Mouse (Mus musculus): ENCODE results near the gene Smc1a. TPM values are rescaled to one million over a fixed set of nuclear protein-coding genes. Genes with fewer than 3 reads are reported as not detected.

Smc1a gene
- polyA plus RNA-seq, 1 experiment = 3.4 TPM

DNA sequence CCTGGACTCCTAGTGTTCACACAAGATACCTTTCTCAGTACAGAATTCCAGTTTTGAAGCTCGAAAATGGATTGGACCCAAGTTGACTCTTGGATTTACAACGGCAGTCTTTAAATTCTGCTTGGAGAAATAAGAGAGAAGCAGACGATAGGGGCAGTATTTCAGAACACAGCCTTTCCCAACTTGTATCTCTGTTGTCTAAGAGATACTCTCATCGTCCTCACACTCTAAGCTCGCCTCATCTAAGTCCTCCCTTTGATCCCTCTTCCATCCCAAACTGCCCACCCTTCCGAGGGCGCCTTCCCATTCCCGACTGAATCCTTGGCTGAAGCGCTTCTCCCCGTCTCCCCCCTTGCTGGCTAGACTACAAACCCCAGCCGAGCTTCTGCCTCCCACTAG lies 477 bp upstream of the Smc1a start:
- Histone ChIP-seq H3K4me1 (ENCODE audit: control insufficient read depth, insufficient read depth, low read length) (no peaks in the 10 kb centered on the region), H3K27me3 (ENCODE audit: control insufficient read depth, insufficient read depth, low read length) (no peaks in the 10 kb centered on the region), H3K36me3 (ENCODE audit: control insufficient read depth, insufficient read depth, low read length) (no peaks in the 10 kb centered on the region), H3K4me3 (ENCODE audit: control insufficient read depth, low read depth, low read length) (peak overlapping the region; percentile 98), H3K27ac (ENCODE audit: control insufficient read depth, insufficient read depth, low read depth, low read length) (peak overlapping the region; percentile 87)
- TF ChIP-seq POLR2A (IDR thresholded peaks at IDR 0.05; ENCODE audit: control insufficient read depth, low read depth, low read length) (no peak), CTCF (IDR thresholded peaks at IDR 0.05; ENCODE audit: control insufficient read depth, insufficient read depth, insufficient replicate concordance, low read depth, low read length) (no peak)

DNA sequence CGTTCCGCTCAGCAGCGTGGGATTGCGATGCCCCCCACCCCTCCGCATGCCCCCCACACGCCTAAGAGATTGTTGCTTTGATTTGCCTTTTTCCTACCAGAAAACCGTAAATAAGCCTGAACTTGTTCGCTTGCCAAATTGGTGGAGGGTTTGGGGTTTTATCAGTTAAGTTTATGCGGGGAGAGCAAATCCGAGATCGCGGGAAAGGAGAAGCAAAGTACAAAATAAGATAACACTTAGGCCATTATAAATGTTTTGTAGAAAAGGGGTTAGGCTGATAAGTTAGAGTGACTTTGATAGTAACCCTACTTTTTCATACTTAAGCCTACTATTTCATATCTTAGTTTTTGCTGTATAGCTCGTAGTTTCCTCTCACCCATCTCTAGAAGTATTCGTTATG lies 958 bp downstream of the Smc1a start:
- Histone ChIP-seq H3K4me1 (ENCODE audit: control insufficient read depth, insufficient read depth, low read length) (no peaks in the 10 kb centered on the region), H3K36me3 (ENCODE audit: control insufficient read depth, insufficient read depth, low read length) (no peaks in the 10 kb centered on the region), H3K27ac (ENCODE audit: control insufficient read depth, insufficient read depth, low read depth, low read length) (no peak overlapping the region), H3K4me3 (ENCODE audit: control insufficient read depth, low read depth, low read length) (peak overlapping the region; percentile 98), H3K27me3 (ENCODE audit: control insufficient read depth, insufficient read depth, low read length) (no peaks in the 10 kb centered on the region)
- no peak for TF ChIP-seq CTCF (IDR thresholded peaks at IDR 0.05; ENCODE audit: control insufficient read depth, insufficient read depth, insufficient replicate concordance, low read depth, low read length)
- no peak for TF ChIP-seq POLR2A (IDR thresholded peaks at IDR 0.05; ENCODE audit: control insufficient read depth, low read depth, low read length)

- H3K36me3 ChIP-seq (ENCODE audit: control insufficient read depth, insufficient read depth, low read length) = no peaks in the 10 kb centered on the region
- TF ChIP-seq POLR2A (IDR thresholded peaks at IDR 0.05; ENCODE audit: control insufficient read depth, low read depth, low read length) (no peak), CTCF (IDR thresholded peaks at IDR 0.05; ENCODE audit: control insufficient read depth, insufficient read depth, insufficient replicate concordance, low read depth, low read length) (no peak)
- no peaks in the 10 kb centered on the region for H3K27me3 ChIP-seq (ENCODE audit: control insufficient read depth, insufficient read depth, low read length)
- no peaks in the 10 kb centered on the region for H3K4me1 ChIP-seq (ENCODE audit: control insufficient read depth, insufficient read depth, low read length)
- H3K4me3 ChIP-seq (ENCODE audit: control insufficient read depth, low read depth, low read length) = no peak overlapping the region
- H3K27ac ChIP-seq (ENCODE audit: control insufficient read depth, insufficient read depth, low read depth, low read length) = no peak overlapping the region
Measured at GRCm38 (mm10) chrX:152019294-152019693, 3.1 kb downstream of the Smc1a start.

GRCm38 (mm10) chrX:152039865-152040264 lies 23.6 kb downstream of the Smc1a start:
- H3K4me3 ChIP-seq (ENCODE audit: control insufficient read depth, low read depth, low read length) = no peak overlapping the region
- H3K4me1 ChIP-seq (ENCODE audit: control insufficient read depth, insufficient read depth, low read length) = no peaks in the 10 kb centered on the region
- H3K27me3 ChIP-seq (ENCODE audit: control insufficient read depth, insufficient read depth, low read length) = no peaks in the 10 kb centered on the region
- H3K27ac ChIP-seq (ENCODE audit: control insufficient read depth, insufficient read depth, low read depth, low read length) = no peak overlapping the region
- no peaks in the 10 kb centered on the region for H3K36me3 ChIP-seq (ENCODE audit: control insufficient read depth, insufficient read depth, low read length)
- TF ChIP-seq POLR2A (IDR thresholded peaks at IDR 0.05; ENCODE audit: control insufficient read depth, low read depth, low read length) = no peak
- no peak for TF ChIP-seq CTCF (IDR thresholded peaks at IDR 0.05; ENCODE audit: control insufficient read depth, insufficient read depth, insufficient replicate concordance, low read depth, low read length)

GRCm38 (mm10) chrX:152047230-152047629 lies 31.0 kb downstream of the Smc1a start:
- Histone ChIP-seq H3K27me3 (ENCODE audit: control insufficient read depth, insufficient read depth, low read length) (no peaks in the 10 kb centered on the region), H3K27ac (ENCODE audit: control insufficient read depth, insufficient read depth, low read depth, low read length) (no peak overlapping the region), H3K36me3 (ENCODE audit: control insufficient read depth, insufficient read depth, low read length) (no peaks in the 10 kb centered on the region), H3K4me1 (ENCODE audit: control insufficient read depth, insufficient read depth, low read length) (no peaks in the 10 kb centered on the region), H3K4me3 (ENCODE audit: control insufficient read depth, low read depth, low read length) (no peak overlapping the region)
- TF ChIP-seq CTCF (IDR thresholded peaks at IDR 0.05; ENCODE audit: control insufficient read depth, insufficient read depth, insufficient replicate concordance, low read depth, low read length) = no peak
- no peak for TF ChIP-seq POLR2A (IDR thresholded peaks at IDR 0.05; ENCODE audit: control insufficient read depth, low read depth, low read length)

GRCm38 (mm10) chrX:152052546-152052945 lies 36.3 kb downstream of the Smc1a start:
- no peak for TF ChIP-seq POLR2A (IDR thresholded peaks at IDR 0.05; ENCODE audit: control insufficient read depth, low read depth, low read length)
- TF ChIP-seq CTCF (IDR thresholded peaks at IDR 0.05; ENCODE audit: control insufficient read depth, insufficient read depth, insufficient replicate concordance, low read depth, low read length) = no peak
- no peaks in the 10 kb centered on the region for H3K4me1 ChIP-seq (ENCODE audit: control insufficient read depth, insufficient read depth, low read length)
- no peaks in the 10 kb centered on the region for H3K27me3 ChIP-seq (ENCODE audit: control insufficient read depth, insufficient read depth, low read length)
- H3K36me3 ChIP-seq (ENCODE audit: control insufficient read depth, insufficient read depth, low read length) = no peaks in the 10 kb centered on the region
- H3K4me3 ChIP-seq (ENCODE audit: control insufficient read depth, low read depth, low read length) = no peak overlapping the region
- H3K27ac ChIP-seq (ENCODE audit: control insufficient read depth, insufficient read depth, low read depth, low read length) = no peak overlapping the region

- Histone ChIP-seq H3K36me3 (ENCODE audit: control insufficient read depth, insufficient read depth, low read length) (no peaks in the 10 kb centered on the region), H3K27me3 (ENCODE audit: control insufficient read depth, insufficient read depth, low read length) (no peaks in the 10 kb centered on the region), H3K4me1 (ENCODE audit: control insufficient read depth, insufficient read depth, low read length) (no peaks in the 10 kb centered on the region), H3K27ac (ENCODE audit: control insufficient read depth, insufficient read depth, low read depth, low read length) (no peak overlapping the region), H3K4me3 (ENCODE audit: control insufficient read depth, low read depth, low read length) (no peak overlapping the region)
- TF ChIP-seq CTCF (IDR thresholded peaks at IDR 0.05; ENCODE audit: control insufficient read depth, insufficient read depth, insufficient replicate concordance, low read depth, low read length) (no peak), POLR2A (IDR thresholded peaks at IDR 0.05; ENCODE audit: control insufficient read depth, low read depth, low read length) (no peak)
Measured at GRCm38 (mm10) chrX:152054094-152054493, 37.9 kb downstream of the Smc1a start.

- H3K4me3 ChIP-seq (ENCODE audit: control insufficient read depth, low read depth, low read length) = no peak overlapping the region
- no peak overlapping the region for H3K27ac ChIP-seq (ENCODE audit: control insufficient read depth, insufficient read depth, low read depth, low read length)
- H3K27me3 ChIP-seq (ENCODE audit: control insufficient read depth, insufficient read depth, low read length) = no peaks in the 10 kb centered on the region
- H3K36me3 ChIP-seq (ENCODE audit: control insufficient read depth, insufficient read depth, low read length) = no peaks in the 10 kb centered on the region
- TF ChIP-seq CTCF (IDR thresholded peaks at IDR 0.05; ENCODE audit: control insufficient read depth, insufficient read depth, insufficient replicate concordance, low read depth, low read length) (no peak), POLR2A (IDR thresholded peaks at IDR 0.05; ENCODE audit: control insufficient read depth, low read depth, low read length) (no peak)
- no peaks in the 10 kb centered on the region for H3K4me1 ChIP-seq (ENCODE audit: control insufficient read depth, insufficient read depth, low read length)
Measured at GRCm38 (mm10) chrX:152065674-152066073, 49.4 kb downstream of the Smc1a start.
